Mouse (Mus musculus): ENCODE measurements around the gene Dnajc6. TPM values are rescaled to one million over a fixed set of nuclear protein-coding genes. Genes with fewer than 3 reads are reported as not detected.

Dnajc6 gene
- polyA plus RNA-seq, 1 experiment from 2014 or later: 0.81 TPM

GRCm38 (mm10) chr4:101656956-101657570 is 160.6 kb downstream of the Dnajc6 start:
- H3K9ac ChIP-seq (ENCODE audit: low read length): no peak overlapping the region
- H3K9me3 ChIP-seq (ENCODE audit: control insufficient read depth, low read length): no peaks in the 10 kb centered on the region
- peak; percentile 77 for TF ChIP-seq CTCF (IDR thresholded peaks at IDR 0.05; ENCODE audit: low read depth)
- no peak for TF ChIP-seq EP300 (optimal IDR thresholded peaks at IDR 0.05)
- ATAC-seq (ENCODE audit: low FRiP score, low TSS enrichment) (no peak), DNase-seq (ENCODE audit: low spot score) (no peak)
- H3K27me3 ChIP-seq (ENCODE audit: control insufficient read depth, insufficient read depth, low read length): no peaks in the 10 kb centered on the region
- H3K4me1 ChIP-seq (replicated peaks; ENCODE audit: control insufficient read depth, insufficient read depth): no peaks in the 10 kb centered on the region
- peaks cover 9% of the 10 kb centered on the region; the same call in 1 of the 2 replicates for H3K36me3 ChIP-seq (ENCODE audit: control insufficient read depth, insufficient read depth, low read length)
- H3K4me3 ChIP-seq (ENCODE audit: low read depth, low read length): no peak overlapping the region
- H3K4me2 ChIP-seq (replicated peaks; ENCODE audit: low read depth): no peak overlapping the region
- 39% methylated on average over 6 of the region's 6 CpGs for WGBS
- H3K27ac ChIP-seq (replicated peaks): no peak overlapping the region

DNA sequence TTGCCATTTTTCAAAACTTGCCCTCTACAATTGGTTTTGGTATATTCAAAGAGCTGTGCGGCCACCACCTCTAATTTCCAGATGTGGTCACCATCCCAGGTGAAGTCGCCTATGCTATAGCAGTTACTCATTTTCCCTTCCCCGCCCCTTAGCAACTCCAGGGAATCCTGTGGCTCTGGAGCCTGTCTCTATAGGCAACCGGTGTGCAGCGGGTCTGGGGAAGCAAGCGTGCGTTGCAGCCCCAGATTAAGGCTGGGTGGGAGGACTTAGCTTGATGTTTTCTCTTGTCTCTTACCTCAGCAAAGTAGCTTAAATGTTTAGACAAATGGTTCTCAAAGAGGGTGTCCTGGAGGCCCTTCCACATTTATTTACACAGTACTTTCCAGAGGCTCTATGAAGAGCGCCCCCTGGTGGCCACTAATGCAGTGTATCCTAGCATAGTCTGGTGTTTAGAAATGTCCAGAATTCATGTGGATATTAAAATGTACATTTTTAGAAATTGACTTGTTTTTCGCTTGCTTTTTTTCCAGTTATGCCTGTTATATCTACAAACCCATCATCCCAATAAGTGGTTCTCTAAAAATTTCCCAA is 167.8 kb downstream of the Dnajc6 start:
- Histone ChIP-seq H3K36me3 (ENCODE audit: control insufficient read depth, insufficient read depth, low read length) (peaks cover 7% of the 10 kb centered on the region; the same call in 1 of the 2 replicates), H3K27ac (replicated peaks) (no peak overlapping the region), H3K27me3 (ENCODE audit: control insufficient read depth, insufficient read depth, low read length) (no peaks in the 10 kb centered on the region), H3K4me2 (replicated peaks; ENCODE audit: low read depth) (no peak overlapping the region), H3K4me3 (ENCODE audit: low read depth, low read length) (no peak overlapping the region), H3K9ac (ENCODE audit: low read length) (no peak overlapping the region), H3K9me3 (ENCODE audit: control insufficient read depth, low read length) (0 out of 2 replicates have a peak, but pooled peaks cover 2% of the 10 kb centered on the region), H3K4me1 (replicated peaks; ENCODE audit: control insufficient read depth, insufficient read depth) (no peaks in the 10 kb centered on the region)
- 70% methylated on average over 9 of the region's 9 CpGs for WGBS
- ATAC-seq (ENCODE audit: low FRiP score, low TSS enrichment): no peak
- TF ChIP-seq EP300 (optimal IDR thresholded peaks at IDR 0.05) (no peak), CTCF (IDR thresholded peaks at IDR 0.05; ENCODE audit: low read depth) (peak; percentile 72)
- DNase-seq (ENCODE audit: low spot score): peak; percentile 29

DNA sequence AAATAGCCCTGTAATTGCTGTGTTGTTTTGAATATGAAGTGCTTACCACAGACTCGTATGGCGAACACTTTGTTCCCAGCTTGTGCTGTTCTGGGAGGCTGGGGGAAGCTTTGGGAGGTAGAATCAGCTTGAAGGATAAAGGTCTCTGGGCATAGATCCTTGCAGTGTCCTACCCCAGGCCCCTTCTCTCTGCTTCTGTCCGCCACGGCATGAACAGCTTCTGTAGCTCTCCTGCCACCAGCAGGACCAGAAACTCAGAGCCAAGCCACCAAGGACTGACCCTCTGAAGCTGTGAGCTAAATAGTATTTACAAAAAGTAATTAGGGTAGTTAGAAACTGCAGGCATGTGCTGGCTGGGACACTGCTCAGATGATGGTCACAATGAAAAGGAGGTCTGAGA is 168.3 kb downstream of the Dnajc6 start:
- no peak overlapping the region for H3K27ac ChIP-seq (replicated peaks)
- peaks cover 4% of the 10 kb centered on the region; the same call in 1 of the 2 replicates for H3K36me3 ChIP-seq (ENCODE audit: control insufficient read depth, insufficient read depth, low read length)
- no peak overlapping the region for H3K4me3 ChIP-seq (ENCODE audit: low read depth, low read length)
- H3K27me3 ChIP-seq (ENCODE audit: control insufficient read depth, insufficient read depth, low read length): no peaks in the 10 kb centered on the region
- 0 out of 2 replicates have a peak, but pooled peaks cover 2% of the 10 kb centered on the region for H3K9me3 ChIP-seq (ENCODE audit: control insufficient read depth, low read length)
- H3K4me2 ChIP-seq (replicated peaks; ENCODE audit: low read depth): no peak overlapping the region
- no peak for TF ChIP-seq CTCF (IDR thresholded peaks at IDR 0.05; ENCODE audit: low read depth)
- no peak for TF ChIP-seq EP300 (optimal IDR thresholded peaks at IDR 0.05)
- DNase-seq (ENCODE audit: low spot score) (no peak), ATAC-seq (ENCODE audit: low FRiP score, low TSS enrichment) (no peak)
- WGBS: 94% methylated on average over 4 of the region's 4 CpGs
- H3K4me1 ChIP-seq (replicated peaks; ENCODE audit: control insufficient read depth, insufficient read depth): no peaks in the 10 kb centered on the region
- no peak overlapping the region for H3K9ac ChIP-seq (ENCODE audit: low read length)

DNA sequence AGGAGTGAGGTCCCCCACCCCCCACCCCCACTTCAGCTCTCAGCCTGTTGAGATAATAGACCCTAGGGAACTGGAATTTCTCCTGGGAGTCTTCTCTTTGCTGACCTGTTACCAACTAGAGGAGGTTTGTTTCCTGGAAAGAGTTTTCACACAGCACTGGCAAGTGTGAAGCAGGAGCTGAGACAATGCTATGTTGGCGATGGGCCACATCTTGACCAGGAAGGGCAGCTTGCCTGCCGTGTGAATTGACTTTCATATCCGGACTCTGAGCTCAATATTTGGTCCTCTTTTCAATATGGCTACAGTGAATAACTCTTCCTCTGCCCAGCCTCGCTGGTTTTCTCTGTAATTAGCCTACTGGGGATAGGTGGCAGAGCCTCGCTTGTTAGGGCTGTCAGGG is 172.7 kb downstream of the Dnajc6 start:
- Histone ChIP-seq H3K9me3 (ENCODE audit: control insufficient read depth, low read length) (0 out of 2 replicates have a peak, but pooled peaks cover 2% of the 10 kb centered on the region), H3K4me3 (ENCODE audit: low read depth, low read length) (no peak overlapping the region), H3K27ac (replicated peaks) (no peak overlapping the region), H3K4me1 (replicated peaks; ENCODE audit: control insufficient read depth, insufficient read depth) (no peaks in the 10 kb centered on the region), H3K27me3 (ENCODE audit: control insufficient read depth, insufficient read depth, low read length) (no peaks in the 10 kb centered on the region), H3K4me2 (replicated peaks; ENCODE audit: low read depth) (no peak overlapping the region), H3K9ac (ENCODE audit: low read length) (no peak overlapping the region), H3K36me3 (ENCODE audit: control insufficient read depth, insufficient read depth, low read length) (no peaks in the 10 kb centered on the region)
- no peak for TF ChIP-seq EP300 (optimal IDR thresholded peaks at IDR 0.05)
- TF ChIP-seq CTCF (IDR thresholded peaks at IDR 0.05; ENCODE audit: low read depth): no peak
- DNase-seq (ENCODE audit: low spot score) (peak; percentile 41), ATAC-seq (ENCODE audit: low FRiP score, low TSS enrichment) (peak; percentile 64)
- 63% methylated on average over 5 of the region's 5 CpGs for WGBS

GRCm38 (mm10) chr4:101669811-101670210 is 173.4 kb downstream of the Dnajc6 start:
- Histone ChIP-seq H3K4me2 (replicated peaks; ENCODE audit: low read depth) (no peak overlapping the region), H3K9me3 (ENCODE audit: control insufficient read depth, low read length) (0 out of 2 replicates have a peak, but pooled peaks cover 2% of the 10 kb centered on the region), H3K4me3 (ENCODE audit: low read depth, low read length) (no peak overlapping the region), H3K9ac (ENCODE audit: low read length) (no peak overlapping the region), H3K4me1 (replicated peaks; ENCODE audit: control insufficient read depth, insufficient read depth) (no peaks in the 10 kb centered on the region), H3K36me3 (ENCODE audit: control insufficient read depth, insufficient read depth, low read length) (no peaks in the 10 kb centered on the region), H3K27me3 (ENCODE audit: control insufficient read depth, insufficient read depth, low read length) (no peaks in the 10 kb centered on the region), H3K27ac (replicated peaks) (no peak overlapping the region)
- WGBS: 57% methylated on average over 5 of the region's 5 CpGs
- ATAC-seq (ENCODE audit: low FRiP score, low TSS enrichment) (peak; percentile 59), DNase-seq (ENCODE audit: low spot score) (no peak)
- no peak for TF ChIP-seq CTCF (IDR thresholded peaks at IDR 0.05; ENCODE audit: low read depth)
- TF ChIP-seq EP300 (optimal IDR thresholded peaks at IDR 0.05): no peak

DNA sequence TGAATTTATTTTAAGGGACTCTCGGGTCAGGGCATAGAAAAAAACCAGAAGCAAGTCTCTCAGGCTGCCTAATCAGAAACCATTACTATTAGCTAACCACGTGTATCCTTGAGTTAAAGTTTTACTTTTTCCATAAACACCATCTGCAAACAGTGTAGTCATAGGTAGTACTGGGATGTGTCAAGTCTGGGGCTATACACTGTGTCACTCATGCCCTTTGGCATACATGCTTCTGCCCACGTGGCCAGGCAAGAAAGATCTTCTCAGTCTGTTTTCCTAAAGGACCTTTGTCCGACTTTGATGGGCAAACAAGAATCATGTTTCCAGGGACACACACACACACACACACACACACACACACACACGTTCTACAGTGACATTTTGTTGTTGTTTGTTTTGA is 178.3 kb downstream of the Dnajc6 start:
- Histone ChIP-seq H3K4me3 (ENCODE audit: low read depth, low read length) (no peak overlapping the region), H3K36me3 (ENCODE audit: control insufficient read depth, insufficient read depth, low read length) (no peaks in the 10 kb centered on the region), H3K9ac (ENCODE audit: low read length) (no peak overlapping the region), H3K4me2 (replicated peaks; ENCODE audit: low read depth) (no peak overlapping the region), H3K27ac (replicated peaks) (peak overlapping the region; percentile 50), H3K4me1 (replicated peaks; ENCODE audit: control insufficient read depth, insufficient read depth) (no peaks in the 10 kb centered on the region), H3K27me3 (ENCODE audit: control insufficient read depth, insufficient read depth, low read length) (no peaks in the 10 kb centered on the region), H3K9me3 (ENCODE audit: control insufficient read depth, low read length) (no peaks in the 10 kb centered on the region)
- DNase-seq (ENCODE audit: low spot score): peak; percentile 67
- ATAC-seq (ENCODE audit: low FRiP score, low TSS enrichment): peak; percentile 98
- no peak for TF ChIP-seq EP300 (optimal IDR thresholded peaks at IDR 0.05)
- no peak for TF ChIP-seq CTCF (IDR thresholded peaks at IDR 0.05; ENCODE audit: low read depth)
- 55% methylated on average over 5 of the region's 5 CpGs for WGBS

Measured in stomach, postnatal 0 days (tissue).